Mouse (Mus musculus): ENCODE data around the gene Enthd1. TPM values are rescaled to one million over a fixed set of nuclear protein-coding genes. Genes with fewer than 3 reads are reported as not detected.

Gene Enthd1
- total and polyA plus RNA-seq, 3 experiments: not detected

DNA sequence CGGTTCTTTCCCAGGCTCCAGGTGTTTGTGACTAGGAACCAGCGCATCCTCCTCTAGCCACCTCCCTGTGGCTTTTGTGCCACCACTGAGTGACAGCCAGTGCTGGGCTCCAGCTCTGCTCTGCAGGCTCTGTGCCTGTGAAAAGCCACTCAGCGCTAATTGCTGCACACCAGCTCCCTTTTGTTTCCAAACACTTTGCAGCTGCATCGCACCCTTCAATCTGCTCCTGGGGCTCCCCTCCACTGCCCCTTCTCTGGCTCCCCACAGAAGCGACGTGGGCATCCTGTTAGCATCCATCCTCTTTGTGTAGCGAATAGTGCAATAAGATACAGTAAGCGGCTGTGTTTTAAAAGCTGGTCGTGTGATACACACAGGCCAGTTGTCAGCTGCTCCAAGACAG is 104.9 kb downstream of the Enthd1 start:
- Histone ChIP-seq H3K9ac (ENCODE audit: insufficient read depth, low read depth) (no peak overlapping the region), H3K79me2 (replicated peaks; ENCODE audit: control insufficient read depth, extremely low read depth, insufficient read depth, poor library complexity, severe bottlenecking) (no peaks in the 10 kb centered on the region), H3K4me3 (replicated peaks in 1 of 3; ENCODE audit: low read depth in 2 of 3, low read length in 2 of 3, poor library complexity in 1 of 3) (no peak overlapping the region), H3K36me3 (replicated peaks in 1 of 2; ENCODE audit: control insufficient read depth in 1 of 2, insufficient read depth in 1 of 2, low read length in 1 of 2) (no peaks in the 10 kb centered on the region), H3K4me2 (ENCODE audit: insufficient read depth, low read depth, poor library complexity, severe bottlenecking) (no peak overlapping the region), H3K27me3 (replicated peaks) (no peaks in the 10 kb centered on the region), H3K9me3 (replicated peaks; ENCODE audit: low read length) (peaks cover 3% of the 10 kb centered on the region), H3K27ac (ENCODE audit: insufficient read depth, low read depth) (no peak overlapping the region), H3K4me1 (ENCODE audit: control insufficient read depth in 1 of 2, insufficient read depth in 2 of 2) (peaks cover 6 to 25% of the 10 kb centered on the region in 2 experiments; a peak in 3 of 4 replicates)
- no peak for DNase-seq (ENCODE audit: extremely low read depth)
- no peak for TF ChIP-seq KAT2A (IDR thresholded peaks at IDR 0.05; ENCODE audit: insufficient replicate concordance, low read length)
- TF ChIP-seq PAX5 (IDR thresholded peaks at IDR 0.05; ENCODE audit: low read length): no peak
- no peak for TF ChIP-seq GABPA (IDR thresholded peaks at IDR 0.05; ENCODE audit: insufficient replicate concordance, low read depth, low read length)
- no peak for TF ChIP-seq ZKSCAN1 (IDR thresholded peaks at IDR 0.05; ENCODE audit: borderline replicate concordance, low read depth, low read length)
- TF ChIP-seq JUN (IDR thresholded peaks at IDR 0.05; ENCODE audit: insufficient read depth, low read depth, low read length): no peak
- TF ChIP-seq JUND (conservative IDR thresholded peaks at IDR 0.05; ENCODE audit: low read depth, low read length): no peak
- no peak for TF ChIP-seq NRF1 (IDR thresholded peaks at IDR 0.05; ENCODE audit: low read depth, low read length)
- no peak for TF ChIP-seq TBP (conservative IDR thresholded peaks at IDR 0.05; ENCODE audit: low read depth, low read length)
- no peak for TF ChIP-seq E2F4 (IDR thresholded peaks at IDR 0.05; ENCODE audit: insufficient replicate concordance, low read depth, low read length)
- no peak for TF ChIP-seq ZC3H11A (IDR thresholded peaks at IDR 0.05; ENCODE audit: low read depth, low read length)
- TF ChIP-seq MXI1 (IDR thresholded peaks at IDR 0.05; ENCODE audit: low read depth, low read length): no peak
- in situ Hi-C loops (cut with MboI; ENCODE audit: low pct_ligation_motif_present, low pct_unique_long_range_greater_than_20kb, low sequenced_read_pairs): no loop called here
- dilution Hi-C loops (cut with MboI; ENCODE audit: extremely low pct_ligation_motif_present, extremely low pct_unique_long_range_greater_than_20kb, low sequenced_read_pairs): no loop called here

DNA sequence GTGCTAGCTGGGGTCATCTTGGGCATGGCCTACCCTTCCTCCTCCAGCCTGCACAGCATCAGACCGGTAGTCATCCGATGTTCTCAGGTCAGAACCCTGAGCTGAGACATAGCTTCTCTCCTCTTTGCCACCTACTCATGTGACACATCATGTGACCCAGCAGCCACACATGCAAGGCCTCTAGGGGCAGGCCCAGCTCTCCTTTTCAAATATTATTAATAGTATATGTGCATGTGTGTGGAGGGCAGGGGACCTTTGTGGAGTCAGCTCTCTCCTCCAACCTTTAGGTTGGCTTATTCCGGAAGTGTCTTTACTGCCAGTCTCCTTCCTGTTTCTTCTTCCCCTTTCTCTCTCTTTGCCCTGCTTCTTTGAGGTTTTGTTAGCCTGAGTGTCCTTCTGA is 107.0 kb downstream of the Enthd1 start:
- no peak overlapping the region for H3K27ac ChIP-seq (ENCODE audit: insufficient read depth, low read depth)

GRCm38 (mm10) chr15:80454486-80454885 is 110.5 kb downstream of the Enthd1 start:
- Histone ChIP-seq H3K36me3 (replicated peaks in 1 of 2; ENCODE audit: control insufficient read depth in 1 of 2, insufficient read depth in 1 of 2, low read length in 1 of 2) (no peaks in the 10 kb centered on the region), H3K27ac (ENCODE audit: insufficient read depth, low read depth) (no peak overlapping the region), H3K4me3 (replicated peaks in 1 of 3; ENCODE audit: low read depth in 2 of 3, low read length in 2 of 3, poor library complexity in 1 of 3) (no peak overlapping the region), H3K4me2 (ENCODE audit: insufficient read depth, low read depth, poor library complexity, severe bottlenecking) (no peak overlapping the region), H3K4me1 (ENCODE audit: control insufficient read depth in 1 of 2, insufficient read depth in 2 of 2) (peaks cover 6 to 19% of the 10 kb centered on the region in 2 experiments; a peak in 3 of 4 replicates), H3K27me3 (replicated peaks) (peaks cover 2% of the 10 kb centered on the region), H3K79me2 (replicated peaks; ENCODE audit: control insufficient read depth, extremely low read depth, insufficient read depth, poor library complexity, severe bottlenecking) (no peaks in the 10 kb centered on the region), H3K9me3 (replicated peaks; ENCODE audit: low read length) (peaks cover 5% of the 10 kb centered on the region), H3K9ac (ENCODE audit: insufficient read depth, low read depth) (no peak overlapping the region)
- dilution Hi-C loops (cut with MboI; ENCODE audit: extremely low pct_ligation_motif_present, extremely low pct_unique_long_range_greater_than_20kb, low sequenced_read_pairs): no loop called here
- in situ Hi-C loops (cut with MboI; ENCODE audit: low pct_ligation_motif_present, low pct_unique_long_range_greater_than_20kb, low sequenced_read_pairs): no loop called here
- TF ChIP-seq USF2 (conservative IDR thresholded peaks at IDR 0.05; ENCODE audit: low read depth, low read length): no peak
- DNase-seq (ENCODE audit: extremely low read depth): no peak

More for the DNA sequence above, 107.0 kb downstream of the Enthd1 start:
- Histone ChIP-seq H3K79me2 (replicated peaks; ENCODE audit: control insufficient read depth, extremely low read depth, insufficient read depth, poor library complexity, severe bottlenecking) (no peaks in the 10 kb centered on the region), H3K9me3 (replicated peaks; ENCODE audit: low read length) (peaks cover 3% of the 10 kb centered on the region), H3K4me1 (ENCODE audit: control insufficient read depth in 1 of 2, insufficient read depth in 2 of 2) (peaks cover 6 to 25% of the 10 kb centered on the region in 2 experiments; a peak in 3 of 4 replicates), H3K36me3 (replicated peaks in 1 of 2; ENCODE audit: control insufficient read depth in 1 of 2, insufficient read depth in 1 of 2, low read length in 1 of 2) (no peaks in the 10 kb centered on the region), H3K9ac (ENCODE audit: insufficient read depth, low read depth) (no peak overlapping the region), H3K4me2 (ENCODE audit: insufficient read depth, low read depth, poor library complexity, severe bottlenecking) (no peak overlapping the region), H3K27me3 (replicated peaks) (no peaks in the 10 kb centered on the region), H3K4me3 (replicated peaks in 1 of 3; ENCODE audit: low read depth in 2 of 3, low read length in 2 of 3, poor library complexity in 1 of 3) (no peak overlapping the region)
- peak; percentile 62 for DNase-seq (ENCODE audit: extremely low read depth)
- dilution Hi-C loops (cut with MboI; ENCODE audit: extremely low pct_ligation_motif_present, extremely low pct_unique_long_range_greater_than_20kb, low sequenced_read_pairs) (no loop called here), in situ Hi-C loops (cut with MboI; ENCODE audit: low pct_ligation_motif_present, low pct_unique_long_range_greater_than_20kb, low sequenced_read_pairs) (no loop called here)
- TF ChIP-seq ZC3H11A (IDR thresholded peaks at IDR 0.05; ENCODE audit: low read depth, low read length) (no peak), USF1 (IDR thresholded peaks at IDR 0.05; ENCODE audit: low read depth, low read length) (peak; percentile 61), ZMIZ1 (IDR thresholded peaks at IDR 0.05; ENCODE audit: low read depth, low read length) (no peak), ELF1 (IDR thresholded peaks at IDR 0.05; ENCODE audit: low read depth, low read length) (peak; percentile 22; the same call in 1 of the 2 replicates), USF2 (conservative IDR thresholded peaks at IDR 0.05; ENCODE audit: low read depth, low read length) (peak; percentile 76), BHLHE40 (IDR thresholded peaks at IDR 0.05; ENCODE audit: low read depth, low read length) (peak; percentile 27; the same call in 1 of the 2 replicates)

All from CH12.LX (cell line).